Mouse (Mus musculus) adrenal gland, postnatal 0 days (tissue): Measurements from ENCODE around the gene Ankrd60. TPM values are rescaled to one million over a fixed set of nuclear protein-coding genes. Genes with fewer than 3 reads are reported as not detected.

Source experiments
- polyA plus RNA-seq: library from polyadenylated mRNA; unstranded; fragments of >200 nt; fragmentation: Nextera tagmentation; extraction: Ambion mirVana; gene quantifications from 2 replicates; pipeline ENCODE4 v1.2.1, GENCODE M21; 2015

Gene Ankrd60
- not detected in 2 replicates for polyA plus RNA-seq

DNA sequence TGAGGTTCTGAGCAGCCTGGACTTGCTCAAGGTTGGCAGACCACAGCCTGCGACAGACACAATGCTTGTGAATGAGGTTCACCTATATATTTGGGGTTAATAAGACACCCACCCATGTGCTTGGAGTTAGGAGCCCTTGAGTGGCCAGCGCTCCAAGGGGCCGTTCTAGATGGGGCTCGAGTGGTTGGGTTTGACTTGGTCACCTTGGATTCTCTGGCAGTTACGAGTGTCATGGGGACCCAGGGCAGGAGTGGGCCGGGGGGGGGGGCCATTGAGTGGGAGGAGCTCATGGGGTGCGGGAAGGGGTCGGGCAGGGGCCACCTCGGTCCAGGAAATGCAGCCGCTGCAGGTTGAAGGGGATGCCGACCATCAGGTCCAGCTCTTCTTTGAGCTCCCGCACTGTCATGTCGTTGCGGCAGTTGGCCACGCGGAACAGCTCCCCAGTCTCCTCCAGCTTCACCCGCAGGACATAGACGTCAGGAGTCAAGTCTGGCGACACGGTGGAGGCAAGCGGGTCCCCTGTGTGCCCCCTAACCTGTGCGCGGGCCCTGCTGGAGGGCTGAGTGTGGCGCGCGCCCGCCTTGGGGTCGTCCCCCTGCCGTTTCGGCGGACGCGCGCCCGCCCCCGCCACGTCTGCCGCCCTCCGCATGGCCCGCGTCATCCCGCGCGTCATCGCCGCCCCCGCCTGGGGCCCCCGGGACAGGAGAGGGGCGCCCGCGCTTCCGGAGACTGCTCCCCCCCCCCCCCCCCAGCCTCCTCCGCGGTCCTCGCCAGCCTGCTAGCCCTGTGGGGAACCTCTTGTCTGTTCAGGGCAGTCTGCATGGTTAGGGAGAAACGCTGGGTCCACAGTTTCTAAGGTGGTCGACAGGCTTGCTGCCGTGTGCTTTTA, at the start of gene Ankrd60:
TSS of gene Ankrd60 (minus strand) at position 697 of the 889 bp plus-strand sequence.

DNA sequence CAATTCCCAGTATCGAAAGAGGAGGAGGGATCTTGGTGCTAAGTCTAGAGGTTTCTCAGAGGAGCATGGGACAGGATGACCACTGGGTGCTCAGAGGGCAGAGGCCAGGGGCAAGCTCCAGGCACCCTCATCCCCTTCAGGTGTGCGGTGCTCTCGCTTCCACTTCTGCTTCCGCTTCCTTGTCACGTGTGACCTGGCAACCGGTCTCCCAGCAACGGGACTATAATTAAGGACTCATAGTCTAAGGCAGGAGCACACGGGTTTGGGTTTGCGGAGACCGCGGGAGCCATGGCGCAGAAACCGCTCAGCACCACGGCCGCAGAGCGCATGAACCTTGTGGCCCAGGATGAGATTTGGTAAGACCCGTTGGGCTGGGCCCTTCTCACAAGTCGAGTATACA, 55.8 kb downstream of the Ankrd60 start, which contains the start of gene 1700021F07Rik:
TSS of gene 1700021F07Rik (plus strand) at position 211 of the 400 bp plus-strand sequence.

Other genes starting within 250 kb of the Ankrd60 start
- gene 1700021F07Rik, start 55.8 kb downstream of the Ankrd60 start, polyA plus RNA-seq, result not detected in 2 replicates
- gene Rab22a, start 81.4 kb upstream of the Ankrd60 start, polyA plus RNA-seq, result 33.6 and 38.0 TPM in 2 replicates
- gene 1700010B08Rik, start 141.1 kb upstream of the Ankrd60 start, polyA plus RNA-seq, result not detected in 2 replicates
- gene Vapb, start 159.1 kb upstream of the Ankrd60 start, polyA plus RNA-seq, result 22.2 and 27.2 TPM in 2 replicates